Mouse (Mus musculus): ENCODE measurements around the gene Golga7b. TPM values are rescaled to one million over a fixed set of nuclear protein-coding genes. Genes with fewer than 3 reads are reported as not detected.

Gene Golga7b
- polyA plus RNA-seq, 1 experiment from 2014 or later, result 1.5 TPM

DNA sequence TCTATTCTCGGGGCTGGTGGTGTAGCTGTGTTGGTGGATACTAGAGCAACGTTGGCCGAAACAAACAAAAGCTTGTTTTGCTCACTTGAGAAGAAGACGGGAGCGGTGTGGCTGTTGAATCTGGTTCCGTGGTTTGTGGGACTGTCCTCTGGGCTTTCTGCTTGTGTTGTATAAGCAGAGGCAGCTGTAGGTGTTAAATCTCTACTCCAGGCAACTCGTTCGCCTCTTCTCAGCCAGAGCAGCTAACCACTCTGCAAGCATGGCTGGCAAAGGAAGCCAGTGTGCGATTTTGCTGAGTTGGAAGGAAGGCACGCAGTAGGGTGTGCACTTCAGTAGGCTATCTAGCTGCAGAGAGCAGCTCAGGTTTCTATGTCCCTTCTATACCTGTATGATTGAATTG is 20.9 kb upstream of the Golga7b start:
- ATAC-seq (ENCODE audit: insufficient read depth, low FRiP score, low read depth), result no peak
- no peaks in the 10 kb centered on the region for H3K36me3 ChIP-seq
- no peaks in the 10 kb centered on the region for H3K27me3 ChIP-seq (replicated peaks)
- no peak overlapping the region for H3K4me2 ChIP-seq
- no peak overlapping the region for H3K4me3 ChIP-seq (replicated peaks)
- H3K4me1 ChIP-seq, result no peaks in the 10 kb centered on the region
- H3K27ac ChIP-seq, result no peak overlapping the region
- H3K9me3 ChIP-seq, result no peaks in the 10 kb centered on the region
- WGBS, result 76% methylated on average over 10 of the region's 10 CpGs
- no peak overlapping the region for H3K9ac ChIP-seq

DNA sequence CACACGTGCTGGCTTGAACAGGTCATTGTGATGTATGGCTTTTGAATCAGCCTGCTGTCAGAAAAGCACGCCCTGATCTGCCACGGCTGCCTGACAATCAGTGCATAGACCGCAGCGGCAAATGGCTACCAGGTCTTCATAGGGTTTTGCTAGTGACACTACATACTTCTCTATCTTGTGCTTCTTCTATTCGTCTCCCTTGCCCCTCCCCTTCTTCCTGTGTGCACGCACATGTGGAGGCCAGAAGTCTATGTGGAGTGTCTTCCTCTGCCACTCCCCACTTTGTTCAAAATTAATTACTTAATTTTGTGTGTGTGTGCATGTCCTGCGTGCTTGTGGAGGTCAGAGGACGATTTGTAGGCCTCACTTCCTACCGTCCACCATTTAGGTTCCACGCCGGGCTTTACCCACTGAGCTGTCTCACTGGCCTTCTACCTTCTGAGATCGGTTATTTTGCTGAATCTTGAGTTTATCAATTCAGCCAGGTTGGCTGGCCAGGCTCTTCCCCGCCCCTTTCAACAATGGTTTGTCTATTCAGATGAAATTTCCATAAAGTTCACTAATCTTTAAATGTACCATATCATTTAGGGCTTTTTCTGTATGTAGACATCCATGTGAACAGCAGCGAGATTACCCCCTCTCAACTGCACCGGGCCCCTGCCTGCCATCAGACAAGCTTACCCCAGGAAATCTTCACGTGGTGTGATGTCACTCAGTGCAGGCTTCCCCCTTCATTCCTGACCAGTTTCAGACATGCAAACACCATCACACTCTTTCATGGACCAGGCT is 17.7 kb upstream of the Golga7b start:
- Histone ChIP-seq H3K4me2 (no peak overlapping the region), H3K9me3 (no peaks in the 10 kb centered on the region)
- no peak for ATAC-seq (ENCODE audit: insufficient read depth, low FRiP score, low read depth)

DNA sequence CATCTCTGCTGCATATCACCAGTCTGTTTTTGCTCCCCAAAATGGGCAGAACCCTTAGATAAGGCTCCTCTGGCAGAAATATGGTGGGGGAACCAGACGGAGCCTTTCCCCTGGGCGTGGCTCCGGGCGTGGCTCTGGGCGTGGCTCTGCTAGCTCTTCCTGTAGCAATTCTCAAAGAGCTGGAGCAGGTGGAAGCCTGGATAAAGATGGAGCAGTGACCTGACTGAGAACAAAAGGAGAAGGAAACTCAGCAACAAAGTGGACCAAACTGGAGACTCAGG is 17.1 kb upstream of the Golga7b start:
- no peaks in the 10 kb centered on the region for H3K27me3 ChIP-seq (replicated peaks)
- H3K4me1 ChIP-seq, result no peaks in the 10 kb centered on the region
- H3K9ac ChIP-seq, result no peak overlapping the region
- WGBS, result 58% methylated on average over 5 of the region's 5 CpGs
- no peak overlapping the region for H3K4me3 ChIP-seq (replicated peaks)
- no peak overlapping the region for H3K27ac ChIP-seq
- no peaks in the 10 kb centered on the region for H3K9me3 ChIP-seq
- H3K4me2 ChIP-seq, result no peak overlapping the region
- no peaks in the 10 kb centered on the region for H3K36me3 ChIP-seq
- ATAC-seq (ENCODE audit: insufficient read depth, low FRiP score, low read depth), result no peak

More for the DNA sequence above, 17.7 kb upstream of the Golga7b start:
- Histone ChIP-seq H3K36me3 (no peaks in the 10 kb centered on the region), H3K27ac (no peak overlapping the region), H3K27me3 (replicated peaks) (no peaks in the 10 kb centered on the region), H3K4me3 (replicated peaks) (no peak overlapping the region), H3K4me1 (no peaks in the 10 kb centered on the region), H3K9ac (no peak overlapping the region)
- 69% methylated on average over 17 of the region's 17 CpGs for WGBS

DNA sequence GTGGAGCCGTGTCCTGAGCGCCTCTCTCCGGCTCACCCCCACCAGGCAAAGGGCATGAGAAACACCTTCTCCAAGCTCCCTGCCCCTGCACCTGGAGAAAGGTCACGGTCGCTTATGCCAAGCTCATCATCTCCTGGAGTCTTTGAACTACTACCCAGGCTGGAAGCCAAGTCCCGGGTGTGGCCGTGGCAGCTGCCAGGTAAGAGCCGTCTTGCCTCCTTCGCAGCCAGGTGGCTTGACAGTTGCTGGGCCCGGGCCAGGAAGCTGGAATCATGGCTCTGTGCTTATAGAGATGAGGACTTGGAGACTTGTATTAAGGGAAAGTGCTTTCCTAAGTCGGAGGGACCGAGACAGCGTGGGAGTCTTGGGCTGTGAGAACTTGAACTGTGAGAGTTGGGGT is 16.4 kb upstream of the Golga7b start:
- no peak for ATAC-seq (ENCODE audit: insufficient read depth, low FRiP score, low read depth)
- Histone ChIP-seq H3K9ac (no peak overlapping the region), H3K4me3 (replicated peaks) (no peak overlapping the region), H3K9me3 (no peaks in the 10 kb centered on the region), H3K27ac (no peak overlapping the region), H3K4me1 (no peaks in the 10 kb centered on the region), H3K36me3 (no peaks in the 10 kb centered on the region), H3K27me3 (replicated peaks) (no peaks in the 10 kb centered on the region), H3K4me2 (no peak overlapping the region)
- 82% methylated on average over 13 of the region's 13 CpGs for WGBS

DNA sequence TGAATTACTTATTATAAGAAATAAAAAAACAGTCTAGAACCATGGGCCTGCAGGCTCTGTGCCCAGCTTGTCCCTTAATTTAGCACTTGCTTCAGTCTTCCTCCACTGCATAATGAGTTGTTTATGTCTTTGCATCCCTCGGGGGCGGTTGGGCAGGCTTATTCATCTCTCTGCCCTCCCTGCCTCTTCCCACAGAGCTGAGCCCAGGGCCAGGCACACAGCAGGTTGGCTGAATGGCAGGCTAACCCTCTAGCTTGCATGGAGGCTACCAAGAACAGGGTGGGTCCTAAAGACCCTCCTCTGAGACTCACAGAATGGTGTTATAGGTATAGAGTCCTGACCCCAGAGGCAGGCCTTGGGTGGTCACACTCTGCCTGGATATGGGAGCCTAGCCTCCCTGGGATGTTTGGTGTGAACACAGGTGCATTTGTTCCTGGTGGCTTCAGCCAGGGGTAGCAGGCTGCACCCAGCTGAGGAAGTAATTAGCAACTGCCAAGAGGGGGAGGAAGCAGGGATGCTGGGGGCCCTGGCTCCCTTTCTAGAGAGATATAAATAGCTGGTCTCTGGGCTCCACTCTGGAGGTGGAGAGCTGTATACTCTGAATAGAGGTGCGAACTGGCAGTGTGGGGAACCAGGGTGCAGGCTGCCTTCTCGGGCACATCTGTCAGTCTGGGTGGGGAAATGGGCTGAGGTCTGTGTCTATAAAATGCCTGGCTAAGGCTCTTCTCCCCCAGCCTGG is 9.6 kb upstream of the Golga7b start:
- Histone ChIP-seq H3K4me2 (no peak overlapping the region), H3K27me3 (replicated peaks) (no peaks in the 10 kb centered on the region), H3K9ac (no peak overlapping the region), H3K27ac (no peak overlapping the region), H3K4me1 (0 out of 2 replicates have a peak, but pooled peaks cover 2% of the 10 kb centered on the region), H3K36me3 (no peaks in the 10 kb centered on the region), H3K9me3 (no peaks in the 10 kb centered on the region), H3K4me3 (replicated peaks) (no peak overlapping the region)
- 19% methylated on average over 4 of the region's 4 CpGs for WGBS
- no peak for ATAC-seq (ENCODE audit: insufficient read depth, low FRiP score, low read depth)

DNA sequence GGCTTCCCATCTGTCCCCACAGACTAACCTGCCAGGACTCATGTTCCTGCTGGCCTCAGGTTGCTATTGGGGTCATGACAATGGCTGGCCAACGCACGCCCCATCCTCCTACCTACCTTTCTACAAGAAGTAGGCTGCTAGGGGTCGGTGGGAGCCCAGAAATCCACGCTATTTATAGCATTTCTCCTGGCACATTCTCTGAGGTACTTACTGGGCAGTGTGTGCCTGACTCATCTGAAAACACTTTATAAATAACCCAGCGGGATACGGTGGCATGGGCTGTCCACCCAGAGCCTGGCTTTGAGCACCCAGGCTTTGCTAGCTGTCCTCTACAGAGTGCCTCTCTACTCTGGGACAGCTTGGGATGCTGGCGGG is 9.0 kb upstream of the Golga7b start:
- Histone ChIP-seq H3K4me3 (replicated peaks) (no peak overlapping the region), H3K27ac (no peak overlapping the region), H3K4me1 (0 out of 2 replicates have a peak, but pooled peaks cover 2% of the 10 kb centered on the region), H3K4me2 (no peak overlapping the region), H3K36me3 (no peaks in the 10 kb centered on the region), H3K27me3 (replicated peaks) (no peaks in the 10 kb centered on the region), H3K9ac (no peak overlapping the region), H3K9me3 (no peaks in the 10 kb centered on the region)
- ATAC-seq (ENCODE audit: insufficient read depth, low FRiP score, low read depth), result no peak
- 64% methylated on average over 7 of the region's 7 CpGs for WGBS

DNA sequence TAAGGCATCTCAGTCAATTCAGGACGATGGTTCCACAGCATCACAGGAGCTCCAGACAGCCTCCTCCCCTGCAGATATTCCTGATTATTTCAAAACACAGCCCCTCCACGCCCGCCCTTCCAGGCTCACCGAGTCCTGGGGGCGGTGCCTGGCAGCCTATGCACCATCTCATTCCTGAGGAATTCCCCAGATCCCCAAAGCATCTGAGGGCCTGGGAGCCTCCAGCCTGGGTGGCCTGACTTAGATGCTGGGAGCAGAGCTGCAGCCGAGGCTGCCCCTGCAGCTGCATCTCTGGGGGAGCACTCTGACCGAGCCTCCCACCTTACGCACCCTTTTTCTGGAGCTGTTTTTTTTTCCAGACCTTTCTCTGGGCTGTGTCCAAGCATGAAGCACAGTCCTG is 6.5 kb upstream of the Golga7b start:
- WGBS, result 42% methylated on average over 8 of the region's 8 CpGs
- Histone ChIP-seq H3K27me3 (replicated peaks) (no peaks in the 10 kb centered on the region), H3K27ac (no peak overlapping the region)

DNA sequence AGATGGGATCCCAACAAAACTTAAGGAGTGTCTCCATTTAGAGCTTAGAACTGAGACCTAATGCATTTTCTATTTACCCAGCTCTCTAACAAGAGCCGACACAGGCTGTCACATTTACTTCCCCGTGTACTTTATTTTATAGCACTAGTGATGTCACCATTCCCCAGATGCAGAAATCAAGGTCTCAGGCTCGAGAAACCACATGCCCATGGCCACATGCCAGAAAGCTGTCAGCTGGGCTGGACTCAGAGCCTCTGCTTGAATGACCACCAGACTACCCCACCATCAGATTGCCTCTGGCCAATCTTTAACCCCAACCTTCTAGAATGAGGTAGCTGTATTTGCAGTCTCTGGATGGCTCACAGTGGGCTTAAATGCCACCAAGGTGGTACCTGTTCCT is 4.0 kb upstream of the Golga7b start:
- 48% methylated on average over 3 of the region's 3 CpGs for WGBS
- Histone ChIP-seq H3K9me3 (no peaks in the 10 kb centered on the region), H3K27me3 (replicated peaks) (no peaks in the 10 kb centered on the region), H3K4me2 (no peak overlapping the region), H3K4me1 (0 out of 2 replicates have a peak, but pooled peaks cover 2% of the 10 kb centered on the region), H3K36me3 (no peaks in the 10 kb centered on the region), H3K9ac (no peak overlapping the region), H3K27ac (no peak overlapping the region), H3K4me3 (replicated peaks) (no peak overlapping the region)
- ATAC-seq (ENCODE audit: insufficient read depth, low FRiP score, low read depth), result no peak

More for the DNA sequence above, 6.5 kb upstream of the Golga7b start:
- Histone ChIP-seq H3K4me2 (no peak overlapping the region), H3K9me3 (no peaks in the 10 kb centered on the region), H3K9ac (no peak overlapping the region), H3K4me1 (0 out of 2 replicates have a peak, but pooled peaks cover 2% of the 10 kb centered on the region), H3K36me3 (no peaks in the 10 kb centered on the region), H3K4me3 (replicated peaks) (no peak overlapping the region)
- ATAC-seq (ENCODE audit: insufficient read depth, low FRiP score, low read depth), result no peak

DNA sequence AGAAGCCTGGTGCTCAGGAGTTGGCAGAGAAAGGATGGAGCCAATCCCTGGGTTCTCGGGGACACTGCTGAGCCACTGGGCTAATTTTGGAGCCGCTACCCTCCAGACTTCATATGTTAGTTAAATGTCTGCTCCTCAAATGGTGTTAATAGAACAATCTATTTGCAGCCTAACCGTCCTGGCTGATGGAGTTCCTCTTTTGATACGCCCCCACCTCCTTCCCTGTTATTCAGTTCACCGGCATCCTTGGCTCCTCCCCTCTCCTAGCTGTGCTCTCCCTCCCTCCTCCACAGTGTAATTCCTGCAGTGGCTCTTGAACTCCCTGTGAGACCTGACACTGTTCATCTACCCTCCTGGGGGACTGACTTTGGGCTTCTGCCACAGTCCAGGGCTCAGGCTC is 748 bp upstream of the Golga7b start:
- 48% methylated on average over 5 of the region's 5 CpGs for WGBS
- no peaks in the 10 kb centered on the region for H3K36me3 ChIP-seq
- no peak for ATAC-seq (ENCODE audit: insufficient read depth, low FRiP score, low read depth)
- no peaks in the 10 kb centered on the region; the same call in 1 of the 2 replicates for H3K4me1 ChIP-seq
- no peak overlapping the region for H3K27ac ChIP-seq
- H3K4me2 ChIP-seq, result no peak overlapping the region
- H3K9ac ChIP-seq, result no peak overlapping the region
- H3K9me3 ChIP-seq, result no peaks in the 10 kb centered on the region
- H3K27me3 ChIP-seq (replicated peaks), result no peaks in the 10 kb centered on the region
- H3K4me3 ChIP-seq (replicated peaks), result no peak overlapping the region

DNA sequence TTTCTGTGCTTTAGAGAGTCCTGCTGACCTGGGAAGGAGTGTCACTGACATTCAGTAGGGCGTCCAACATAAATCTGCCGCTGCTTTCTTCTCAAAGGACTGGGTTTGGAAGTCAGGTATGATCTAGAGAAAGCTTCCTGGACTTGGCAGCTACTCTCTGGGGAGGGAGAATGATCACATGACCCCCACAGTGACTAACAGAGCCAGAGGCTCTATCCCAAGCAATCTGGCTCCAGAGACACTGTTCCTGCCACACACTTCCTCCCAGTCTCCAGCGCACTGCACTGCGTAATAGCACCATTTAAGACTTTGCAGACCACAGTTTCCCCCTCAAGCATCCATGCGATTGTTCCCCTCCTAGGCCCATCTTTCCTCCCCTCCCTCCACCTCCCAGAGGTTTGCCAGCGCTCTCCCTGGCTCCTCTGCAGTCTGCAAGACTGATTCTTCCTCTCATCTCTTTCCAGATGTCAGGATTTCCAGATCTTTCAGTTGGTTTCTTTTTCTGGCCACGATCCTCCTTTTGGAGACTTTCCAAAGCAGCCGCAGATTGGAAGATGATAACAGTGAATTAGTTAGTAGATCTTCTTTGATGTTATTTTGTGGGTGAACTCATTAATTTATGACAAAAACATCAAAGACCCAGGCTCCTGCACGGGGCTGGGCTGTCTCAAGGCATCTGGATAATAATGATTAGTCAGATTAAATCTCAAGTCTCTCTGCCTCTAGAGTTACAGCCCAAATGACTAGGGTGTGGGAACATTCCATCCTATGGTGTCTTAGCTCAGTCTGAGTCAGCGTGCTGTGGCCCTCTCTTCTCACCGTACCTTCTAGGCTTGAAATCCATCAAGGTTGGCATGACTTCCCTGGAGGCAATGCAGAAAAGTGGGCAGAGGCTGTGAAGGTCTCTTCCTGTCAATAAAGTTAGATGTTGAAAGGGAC is 2.9 kb downstream of the Golga7b start:
- Histone ChIP-seq H3K27me3 (replicated peaks) (peaks cover 7% of the 10 kb centered on the region), H3K4me2 (no peak overlapping the region), H3K27ac (no peak overlapping the region), H3K9me3 (no peaks in the 10 kb centered on the region), H3K36me3 (no peaks in the 10 kb centered on the region), H3K4me3 (replicated peaks) (no peak overlapping the region), H3K9ac (no peak overlapping the region), H3K4me1 (no peaks in the 10 kb centered on the region; the same call in 1 of the 2 replicates)
- ATAC-seq (ENCODE audit: insufficient read depth, low FRiP score, low read depth), result no peak
- WGBS, result 64% methylated on average over 11 of the region's 11 CpGs

DNA sequence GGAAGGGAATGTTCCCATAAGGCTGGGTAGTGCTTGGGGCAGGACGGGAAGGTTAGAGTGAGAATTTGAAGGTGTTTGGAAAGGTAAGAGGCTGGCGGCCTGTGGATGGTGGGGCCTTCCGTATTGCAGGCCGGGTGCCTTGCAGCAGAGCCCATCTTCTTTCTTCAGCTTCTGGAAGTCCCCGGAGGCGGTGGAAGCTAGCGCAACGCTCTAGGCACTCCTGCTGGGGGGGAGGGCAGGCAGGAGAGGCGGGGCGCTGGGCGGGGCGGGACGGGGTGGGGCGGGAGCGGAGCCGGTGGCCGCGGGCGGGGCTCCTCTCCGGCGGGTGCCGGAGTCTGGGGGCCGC is 8.0 kb downstream of the Golga7b start:
- Histone ChIP-seq H3K9me3 (no peaks in the 10 kb centered on the region), H3K4me2 (peak overlapping the region; percentile 75), H3K36me3 (no peaks in the 10 kb centered on the region), H3K4me1 (no peaks in the 10 kb centered on the region), H3K9ac (no peak overlapping the region), H3K27me3 (replicated peaks) (peaks cover 9% of the 10 kb centered on the region), H3K27ac (no peak overlapping the region), H3K4me3 (replicated peaks) (peak overlapping the region; percentile 32)
- ATAC-seq (ENCODE audit: insufficient read depth, low FRiP score, low read depth), result peak; percentile 52; the same call in 1 of the 2 replicates
- under 1% methylated on average over 18 of the region's 23 CpGs for WGBS
